Mouse (Mus musculus) MEL (cell line): Measurements from ENCODE around the gene Gm20388. TPM values are rescaled to one million over a fixed set of nuclear protein-coding genes. Genes with fewer than 3 reads are reported as not detected.

Source experiments
- DNase-seq: peaks from one replicate; pipeline ENCODE4 v3.0.0; 2011; ENCODE audit warnings: low read depth, low spot score
- H3K27ac ChIP-seq: 2 replicates; pipeline ENCODE4 v1.5.1; 2012; ENCODE audit warnings: low read depth, mild to moderate bottlenecking, control low read depth, low read length, moderate library complexity; ENCODE audit not compliant: control insufficient read depth
- H3K27me3 ChIP-seq, 2 experiments: fragments of 150-350 bp in 1 of 2; sonication (generic) in 1 of 2; 2 replicates each; pipeline ENCODE4 v1.6.1; 2012; ENCODE audit warnings: low read length in 2 of 2, mild to moderate bottlenecking in 2 of 2, improper control_type of control experiment in 1 of 2, moderate library complexity in 1 of 2; ENCODE audit not compliant: insufficient read depth in 2 of 2, control insufficient read depth in 1 of 2
- H3K36me3 ChIP-seq, 2 experiments: 2 replicates each; pipeline ENCODE4 v1.6.1; 2012 to 2014; ENCODE audit warnings: low read length in 2 of 2, improper control_type of control experiment in 1 of 2, inconsistent platforms in 1 of 2, mild to moderate bottlenecking in 1 of 2; ENCODE audit not compliant: insufficient read depth in 2 of 2, control insufficient read depth in 1 of 2
- H3K4me1 ChIP-seq, 2 experiments: fragments of 150-350 bp in 1 of 2; sonication (generic) in 1 of 2; 2 replicates each; pipeline ENCODE4 v1.6.1; 2012; ENCODE audit warnings: low read length in 2 of 2, improper control_type of control experiment in 1 of 2, mild to moderate bottlenecking in 1 of 2; ENCODE audit not compliant: insufficient read depth in 2 of 2, control insufficient read depth in 1 of 2
- H3K4me3 ChIP-seq, 2 experiments: fragments of 150-350 bp in 1 of 2; sonication (generic) in 1 of 2; 2 replicates each; pipeline ENCODE4 v1.5.1; 2012; ENCODE audit warnings: low read depth in 2 of 2, low read length in 2 of 2, mild to moderate bottlenecking in 2 of 2, moderate library complexity in 2 of 2, control low read depth in 1 of 2, improper control_type of control experiment in 1 of 2; ENCODE audit not compliant: control insufficient read depth in 1 of 2, insufficient read depth in 1 of 2
- H3K79me2 ChIP-seq: 2 replicates; pipeline ENCODE4 v1.6.1; 2012; ENCODE audit warnings: mild to moderate bottlenecking, low read length, moderate library complexity; ENCODE audit not compliant: control insufficient read depth, poor library complexity, insufficient read depth
- H3K9ac ChIP-seq: 2 replicates; pipeline ENCODE4 v1.6.1; 2012; ENCODE audit warnings: low read depth, mild to moderate bottlenecking, control low read depth, low read length, moderate library complexity; ENCODE audit not compliant: control insufficient read depth, poor library complexity, severe bottlenecking
- H3K9me3 ChIP-seq: fragments of 150-350 bp; sonication (generic); replicated peaks from 2 replicates; pipeline ENCODE4 v1.6.1; 2012; ENCODE audit warnings: mild to moderate bottlenecking, low read length, improper control_type of control experiment, moderate library complexity; ENCODE audit not compliant: insufficient read depth
- BHLHE40 ChIP-seq: IDR thresholded peaks from 2 replicates; pipeline ENCODE4 v1.6.1; 2012; ENCODE audit warnings: low read depth, mild to moderate bottlenecking, inconsistent platforms, low read length, improper control_type of control experiment, borderline replicate concordance
- CHD1 ChIP-seq: IDR thresholded peaks from 2 replicates; pipeline ENCODE4 v1.6.1; 2012; ENCODE audit warnings: low read depth, mild to moderate bottlenecking, inconsistent platforms, low read length, improper control_type of control experiment
- CTCF ChIP-seq, 3 experiments: IDR thresholded peaks in 2 of 3; conservative IDR thresholded peaks in 1 of 3; 2 replicates each; pipeline ENCODE4 v1.5.1; 2011 to 2012; ENCODE audit warnings: low read length in 3 of 3, low read depth in 2 of 3, mild to moderate bottlenecking in 2 of 3, improper control_type of control experiment in 1 of 3, inconsistent platforms in 1 of 3, mixed read lengths in 1 of 3, moderate library complexity in 1 of 3; ENCODE audit not compliant: control insufficient read depth in 1 of 3, insufficient read depth in 1 of 3, poor library complexity in 1 of 3, severe bottlenecking in 1 of 3
- E2F4 ChIP-seq: IDR thresholded peaks from 2 replicates; pipeline ENCODE4 v1.6.1; 2011; ENCODE audit warnings: low read depth, low read length, improper control_type of control experiment, borderline replicate concordance
- ELF1 ChIP-seq: IDR thresholded peaks from 2 replicates; pipeline ENCODE4 v1.6.1; 2014; ENCODE audit warnings: low read depth, mild to moderate bottlenecking, inconsistent platforms, low read length, improper control_type of control experiment, moderate library complexity
- ETS1 ChIP-seq: IDR thresholded peaks from 2 replicates; pipeline ENCODE4 v1.6.1; 2012; ENCODE audit warnings: low read depth, mild to moderate bottlenecking, inconsistent platforms, low read length, improper control_type of control experiment, moderate library complexity
- GATA1 ChIP-seq: IDR thresholded peaks from 2 replicates; pipeline ENCODE4 v1.6.1; 2011; ENCODE audit warnings: low read depth, low read length, improper control_type of control experiment
- HCFC1 ChIP-seq: IDR thresholded peaks from 2 replicates; pipeline ENCODE4 v1.6.1; 2012; ENCODE audit warnings: low read depth, mild to moderate bottlenecking, inconsistent platforms, low read length, improper control_type of control experiment, moderate library complexity
- JUND ChIP-seq: IDR thresholded peaks from 2 replicates; pipeline ENCODE4 v1.6.1; 2011; ENCODE audit warnings: low read depth, mild to moderate bottlenecking, improper control_type of control experiment, low read length
- MAFK ChIP-seq: IDR thresholded peaks from 2 replicates; pipeline ENCODE4 v1.6.1; 2011; ENCODE audit warnings: low read depth, mild to moderate bottlenecking, low read length, improper control_type of control experiment, borderline replicate concordance
- MAX ChIP-seq: IDR thresholded peaks from 2 replicates; pipeline ENCODE4 v1.6.1; 2011; ENCODE audit warnings: low read length, improper control_type of control experiment
- MEF2A ChIP-seq: IDR thresholded peaks from 2 replicates; pipeline ENCODE4 v1.6.1; 2014; ENCODE audit warnings: low read depth, mild to moderate bottlenecking, inconsistent platforms, low read length, improper control_type of control experiment; ENCODE audit not compliant: poor library complexity, insufficient replicate concordance, severe bottlenecking; ENCODE audit errors: extremely low read depth
- MXI1 ChIP-seq: IDR thresholded peaks from 2 replicates; pipeline ENCODE4 v1.6.1; 2011; ENCODE audit warnings: mild to moderate bottlenecking, low read depth, low read length, improper control_type of control experiment
- MYB ChIP-seq: IDR thresholded peaks from 2 replicates; pipeline ENCODE4 v1.6.1; 2011; ENCODE audit warnings: mild to moderate bottlenecking, low read depth, low read length, improper control_type of control experiment
- MYC ChIP-seq: IDR thresholded peaks from 2 replicates; pipeline ENCODE4 v1.6.1; 2011; ENCODE audit warnings: low read depth, mild to moderate bottlenecking, low read length, improper control_type of control experiment, moderate library complexity
- NRF1 ChIP-seq: IDR thresholded peaks from 2 replicates; pipeline ENCODE4 v1.6.1; 2014; ENCODE audit warnings: low read depth, mild to moderate bottlenecking, inconsistent platforms, low read length, improper control_type of control experiment, moderate library complexity; ENCODE audit not compliant: poor library complexity, insufficient read depth, severe bottlenecking
- POLR2AphosphoS2 ChIP-seq: IDR thresholded peaks from 2 replicates; pipeline ENCODE4 v1.6.1; 2011; ENCODE audit warnings: low read length, improper control_type of control experiment
- RAD21 ChIP-seq: IDR thresholded peaks from 2 replicates; pipeline ENCODE4 v1.6.1; 2011; ENCODE audit warnings: mild to moderate bottlenecking, low read depth, low read length, improper control_type of control experiment
- SIN3A ChIP-seq: IDR thresholded peaks from 2 replicates; pipeline ENCODE4 v1.6.1; 2012; ENCODE audit warnings: low read length, improper control_type of control experiment, inconsistent platforms
- SMC3 ChIP-seq: IDR thresholded peaks from 2 replicates; pipeline ENCODE4 v1.6.1; 2011; ENCODE audit warnings: low read depth, low read length, improper control_type of control experiment
- TAL1 ChIP-seq: IDR thresholded peaks from 2 replicates; pipeline ENCODE4 v1.6.1; 2012; ENCODE audit warnings: mild to moderate bottlenecking, inconsistent platforms, low read length, moderate library complexity, mixed read lengths
- TBP ChIP-seq: IDR thresholded peaks from 2 replicates; pipeline ENCODE4 v1.8.0; 2011; ENCODE audit warnings: low read depth, low read length, improper control_type of control experiment
- TCF12 ChIP-seq: IDR thresholded peaks from 2 replicates; pipeline ENCODE4 v1.6.1; 2014; ENCODE audit warnings: low read depth, mild to moderate bottlenecking, inconsistent platforms, low read length, improper control_type of control experiment, moderate library complexity
- UBTF ChIP-seq: IDR thresholded peaks from 2 replicates; pipeline ENCODE4 v1.6.1; 2012; ENCODE audit warnings: low read depth, mild to moderate bottlenecking, inconsistent platforms, low read length, improper control_type of control experiment, moderate library complexity, borderline replicate concordance; ENCODE audit not compliant: insufficient read depth
- USF1 ChIP-seq: IDR thresholded peaks from 2 replicates; pipeline ENCODE4 v1.6.1; 2014; ENCODE audit warnings: low read depth, mild to moderate bottlenecking, inconsistent platforms, low read length, improper control_type of control experiment, moderate library complexity
- USF2 ChIP-seq, 2 experiments: IDR thresholded peaks; 2 replicates each; pipeline ENCODE4 v1.6.1; 2011 to 2012; ENCODE audit warnings: improper control_type of control experiment in 2 of 2, low read length in 2 of 2, borderline replicate concordance in 1 of 2, inconsistent platforms in 1 of 2, low read depth in 1 of 2, mild to moderate bottlenecking in 1 of 2; ENCODE audit not compliant: insufficient read depth in 1 of 2
- ZMIZ1 ChIP-seq: IDR thresholded peaks from 2 replicates; pipeline ENCODE4 v1.6.1; 2012; ENCODE audit warnings: low read depth, mild to moderate bottlenecking, inconsistent platforms, low read length, improper control_type of control experiment, moderate library complexity
- polyA plus RNA-seq, 2 experiments: library from polyadenylated mRNA; stranded (reverse) in 1 of 2; unstranded in 1 of 2; fragments of >175 nt in 1 of 2; fragments of >200 nt in 1 of 2; gene quantifications; 2 replicates each; pipeline versions ENCODE4 v1.2.1 to v1.2.4; 2012; ENCODE audit warnings: low replicate concordance in 2 of 2, low read depth in 1 of 2; ENCODE audit not compliant: insufficient read length in 2 of 2, insufficient read depth in 1 of 2, missing spikeins in 1 of 2
- total RNA-seq: library from RNA; depleted of rRNA; stranded (reverse); fragments of 300-350 nt; gene quantifications from 2 replicates; pipeline ENCODE4 v1.2.3, GENCODE M21; 2012

Gene Gm20388
- total and polyA plus RNA-seq, 3 experiments = 11.1 to 17.8 TPM; not detected in 1

- Histone ChIP-seq H3K27ac (no peak overlapping the region), H3K27me3 (no peaks in the 10 kb centered on the region), H3K9me3 (no peaks in the 10 kb centered on the region), H3K4me1 (no peaks in the 10 kb centered on the region), H3K36me3 (no peaks in the 10 kb centered on the region), H3K4me3 (no peak overlapping the region), H3K9ac (no peak overlapping the region), H3K79me2 (no peaks in the 10 kb centered on the region)
- DNase-seq = no peak
- TF ChIP-seq MAFK (no peak), ELF1 (no peak), MXI1 (no peak), MEF2A (no peak), JUND (no peak), USF2 (IDR thresholded peaks at IDR 0.05; ENCODE audit: borderline replicate concordance in 1 of 2, insufficient read depth in 1 of 2, low read depth in 1 of 2, low read length in 2 of 2) (no peak), E2F4 (no peak), NRF1 (no peak), GATA1 (no peak), TBP (no peak), ZMIZ1 (no peak), SIN3A (no peak), MAX (no peak)
Measured at GRCm38 (mm10) chr8:122192771-122193170, 2282.1 kb downstream of the Gm20388 start.

GRCm38 (mm10) chr8:122193521-122193920 is 2282.9 kb downstream of the Gm20388 start:
- H3K9ac ChIP-seq = no peak overlapping the region
- no peaks in the 10 kb centered on the region for H3K9me3 ChIP-seq
- no peaks in the 10 kb centered on the region for H3K4me1 ChIP-seq
- no peaks in the 10 kb centered on the region for H3K27me3 ChIP-seq
- no peak for TF ChIP-seq TBP
- no peak for TF ChIP-seq ZMIZ1
- TF ChIP-seq ETS1 = no peak
- TF ChIP-seq MAFK = no peak
- DNase-seq = no peak
- H3K36me3 ChIP-seq = no peaks in the 10 kb centered on the region
- H3K27ac ChIP-seq = no peak overlapping the region
- H3K79me2 ChIP-seq = no peaks in the 10 kb centered on the region
- H3K4me3 ChIP-seq = no peak overlapping the region

GRCm38 (mm10) chr8:122194396-122194795 is 2283.8 kb downstream of the Gm20388 start:
- Histone ChIP-seq H3K9me3 (no peaks in the 10 kb centered on the region), H3K79me2 (no peaks in the 10 kb centered on the region), H3K4me3 (no peak overlapping the region), H3K4me1 (no peaks in the 10 kb centered on the region), H3K27ac (no peak overlapping the region), H3K36me3 (no peaks in the 10 kb centered on the region), H3K27me3 (no peaks in the 10 kb centered on the region), H3K9ac (no peak overlapping the region)
- DNase-seq = no peak
- no peak for TF ChIP-seq SMC3
- TF ChIP-seq MYC = no peak
- no peak for TF ChIP-seq E2F4
- no peak for TF ChIP-seq MYB
- TF ChIP-seq POLR2AphosphoS2 = no peak
- TF ChIP-seq USF1 = no peak
- no peak for TF ChIP-seq RAD21
- no peak for TF ChIP-seq TAL1
- TF ChIP-seq MEF2A = no peak
- no peak for TF ChIP-seq CTCF (IDR thresholded peaks at IDR 0.05 in 2 of 3, conservative IDR thresholded peaks at IDR 0.05 in 1 of 3; ENCODE audit: control insufficient read depth in 1 of 3, insufficient read depth in 1 of 3, low read depth in 2 of 3, low read length in 3 of 3, poor library complexity in 1 of 3, severe bottlenecking in 1 of 3)
- TF ChIP-seq TCF12 = no peak
- no peak for TF ChIP-seq CHD1
- TF ChIP-seq UBTF = no peak
- TF ChIP-seq HCFC1 = no peak
- TF ChIP-seq BHLHE40 = no peak
